Mouse (Mus musculus): ENCODE results near the gene Nup214.

- TF ChIP-seq CTCF (IDR thresholded peaks at IDR 0.05; ENCODE audit: low read depth) (no peak; the same call in 1 of the 2 replicates), EP300 (IDR thresholded peaks at IDR 0.05; ENCODE audit: low read depth) (no peak)
Observed at GRCm38 (mm10) chr2:32020229-32020628, 46.0 kb downstream of the Nup214 start.

Measured in liver, embryonic 14.5 days (tissue).